Mouse (Mus musculus) kidney, postnatal 25 days (tissue): ENCODE measurements around the gene Gatad1.
"Not testable (repeated sequence)": the region's sequence is repeated elsewhere in the genome, so short reads cannot be mapped to it uniquely, and the experiment has no call there.

Experiments used
- DNase-seq, 2 experiments: peaks; one replicate each; pipeline ENCODE4 v3.0.0; 2021; ENCODE audit warnings: mixed read lengths in 2 of 2

The Gatad1 gene

DNA sequence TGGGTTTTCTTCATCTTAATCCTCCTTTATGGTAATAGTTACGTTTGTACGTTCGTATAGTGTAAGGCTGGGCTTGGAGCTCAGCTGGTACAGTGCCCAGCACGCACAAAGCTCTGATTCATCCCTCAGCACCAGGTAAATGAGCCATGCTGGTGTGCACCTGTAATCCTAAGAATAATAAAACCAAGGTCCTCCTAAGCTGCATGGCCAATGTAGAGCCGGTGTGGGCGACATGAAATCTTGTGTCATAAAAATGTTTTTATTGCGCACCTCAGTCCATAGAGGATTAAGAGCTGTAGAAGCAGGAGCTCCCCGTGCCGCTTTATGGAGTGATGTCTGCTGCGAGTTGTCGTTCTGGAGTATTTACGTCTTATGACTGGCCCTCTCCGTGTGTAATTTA, 23.7 kb downstream of the Gatad1 start:
- DNase-seq: no peak

DNA sequence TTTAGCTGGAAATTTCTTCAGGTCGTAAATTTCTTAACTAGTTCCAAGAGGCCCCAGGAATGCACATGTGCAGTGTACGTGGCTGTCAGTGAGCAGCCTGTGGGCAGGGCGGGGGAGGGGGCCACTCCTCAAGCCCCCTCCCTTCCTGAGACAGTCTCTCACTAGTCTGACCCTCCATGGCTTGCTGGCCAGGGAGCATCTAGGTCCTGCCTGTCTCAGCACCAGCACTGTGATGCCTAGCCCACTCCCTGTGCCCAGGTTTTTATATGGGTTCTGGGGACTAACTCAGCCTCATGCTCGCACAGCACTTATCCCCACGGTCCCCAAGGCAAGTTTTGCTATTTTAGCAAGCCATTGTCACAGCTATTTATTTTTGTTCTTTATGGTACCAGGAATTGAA, 24.7 kb downstream of the Gatad1 start:
- no peak for DNase-seq

DNA sequence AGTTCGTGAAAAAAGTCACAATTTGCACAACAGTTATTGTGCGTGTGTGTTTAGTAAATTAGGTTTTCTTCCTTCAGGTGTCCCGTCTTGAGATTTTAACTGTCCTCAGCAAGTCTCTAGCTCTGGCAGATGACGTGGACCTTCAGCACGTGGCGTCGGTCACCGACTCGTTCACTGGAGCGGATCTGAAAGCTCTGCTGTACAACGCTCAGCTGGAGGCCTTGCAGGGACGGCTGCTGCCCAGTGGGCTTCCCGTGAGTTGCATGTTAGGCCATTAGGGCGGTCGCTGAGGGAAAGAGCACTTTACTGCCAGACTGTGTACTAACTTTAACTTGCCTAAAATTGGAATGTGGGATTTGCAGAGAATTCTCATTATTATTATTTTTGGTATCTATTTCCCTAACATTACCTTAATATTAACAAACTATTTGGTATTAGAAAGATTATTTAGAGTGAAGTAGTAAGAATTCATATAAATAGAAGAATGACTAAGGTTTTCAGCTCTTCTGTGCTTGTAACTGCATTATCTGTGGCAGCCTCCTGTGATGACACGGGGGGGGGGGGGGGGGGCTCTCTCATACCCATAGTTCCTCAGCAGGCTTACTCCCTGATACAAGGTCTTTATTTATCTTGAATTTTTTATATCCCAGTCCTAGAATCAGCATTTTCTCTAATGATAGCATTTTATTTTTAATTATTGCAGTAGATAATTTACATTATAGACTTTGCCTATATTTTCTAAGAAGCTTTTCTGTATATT, 25.3 kb downstream of the Gatad1 start:
- peak; percentile 9 to 49 for DNase-seq

DNA sequence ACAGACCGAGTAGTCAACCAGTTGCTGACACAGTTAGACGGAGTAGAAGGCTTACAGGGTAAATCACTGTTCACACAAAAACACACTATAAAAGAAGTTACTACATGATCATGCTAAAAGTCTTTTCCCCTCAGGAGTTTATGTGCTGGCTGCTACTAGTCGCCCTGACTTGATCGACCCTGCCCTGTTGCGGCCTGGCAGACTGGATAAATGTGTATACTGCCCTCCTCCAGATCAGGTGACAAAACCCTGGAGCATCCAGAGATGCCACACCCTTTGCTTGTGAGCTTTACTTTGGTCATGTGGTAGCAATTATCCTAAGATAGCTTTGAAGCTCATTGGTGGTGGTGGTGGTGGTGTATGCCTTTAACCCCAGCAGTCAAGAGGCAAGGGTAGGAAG, 26.9 kb downstream of the Gatad1 start:
- DNase-seq: no peak

GRCm38 (mm10) chr5:3620486-3620885, 36.5 kb downstream of the Gatad1 start:
- DNase-seq: no peak

DNA sequence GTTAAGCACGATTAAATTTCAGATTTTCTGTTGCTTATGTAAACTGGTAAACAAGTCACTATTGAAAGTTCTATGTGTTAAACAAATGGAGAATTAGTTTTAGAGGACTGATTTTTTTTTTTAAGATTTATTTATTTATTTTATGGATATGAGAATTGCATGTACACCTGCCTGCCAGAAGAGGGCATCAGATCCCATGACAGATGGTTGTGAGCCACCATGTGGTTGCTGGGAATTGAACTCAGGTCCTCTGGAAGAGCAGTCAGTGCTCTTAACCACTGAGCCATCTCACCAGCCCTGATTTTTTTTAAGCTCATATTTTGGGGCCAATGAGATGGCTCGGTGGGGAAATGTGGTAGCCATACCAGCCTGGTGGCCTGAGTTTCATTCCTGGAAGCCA, 45.1 kb downstream of the Gatad1 start:
- not testable (repeated sequence) for DNase-seq

GRCm38 (mm10) chr5:3609241-3609640, 47.7 kb downstream of the Gatad1 start:
- no peak for DNase-seq

DNA sequence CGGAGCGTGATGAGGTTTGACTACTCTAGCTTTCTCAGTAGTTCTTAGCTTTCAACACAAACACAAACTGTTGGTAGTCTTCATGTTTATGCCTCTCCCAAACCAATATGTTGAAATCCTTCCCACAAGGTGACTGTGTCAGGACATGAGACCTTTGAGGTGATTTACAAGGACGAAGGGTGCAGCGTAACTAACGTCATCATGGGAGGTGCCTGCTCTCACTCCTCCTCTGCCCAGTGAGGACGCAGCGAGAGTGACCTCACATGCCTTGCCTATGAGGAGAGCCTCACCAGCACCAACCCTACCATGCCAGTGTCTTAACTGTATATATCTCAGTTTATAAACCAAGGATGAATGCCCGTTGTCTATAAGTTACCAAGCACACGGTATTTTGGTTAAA, 49.9 kb downstream of the Gatad1 start:
- no peak for DNase-seq

GRCm38 (mm10) chr5:3600790-3601189, 56.2 kb downstream of the Gatad1 start:
- DNase-seq: no peak

DNA sequence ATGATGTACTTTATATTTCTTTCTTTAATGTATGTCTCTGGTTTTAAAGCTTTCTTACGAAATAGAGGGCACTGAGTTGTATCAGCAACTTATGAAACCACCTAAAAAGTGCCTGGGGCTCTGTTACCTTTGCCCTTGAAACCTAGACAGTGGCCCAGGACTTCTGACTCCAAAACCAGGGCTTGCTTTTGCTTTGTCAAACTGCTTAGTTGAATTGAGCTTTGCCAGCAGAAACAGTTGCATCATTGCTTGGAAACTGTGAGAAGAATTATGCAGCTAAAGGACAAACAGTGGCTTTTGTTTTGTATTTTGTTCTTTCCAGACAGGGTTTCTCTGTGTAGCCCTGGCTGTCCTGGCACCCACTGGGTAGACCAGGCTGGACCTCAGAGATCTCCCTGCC, 56.7 kb downstream of the Gatad1 start:
- DNase-seq: peak in 1 of 2 experiments; percentile 38

DNA sequence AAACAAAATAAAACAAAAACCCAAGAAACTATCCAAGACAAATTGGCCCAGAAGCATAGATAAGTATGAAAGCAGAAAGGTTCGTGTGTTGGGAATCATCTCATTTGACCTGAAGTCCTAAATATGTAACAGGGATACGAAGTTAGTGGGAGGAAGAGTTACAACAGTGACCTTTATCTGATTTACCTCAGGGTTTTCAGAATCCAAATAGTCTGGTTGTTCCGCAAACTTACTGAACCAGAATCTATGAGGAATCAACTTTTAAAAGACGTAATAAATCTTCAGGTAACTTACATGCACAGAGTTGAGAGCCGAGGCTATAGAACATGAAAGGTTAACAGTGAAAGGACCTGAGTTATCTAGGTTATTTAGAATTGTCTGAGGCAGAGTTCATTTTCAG, 58.2 kb downstream of the Gatad1 start:
- DNase-seq: no peak

DNA sequence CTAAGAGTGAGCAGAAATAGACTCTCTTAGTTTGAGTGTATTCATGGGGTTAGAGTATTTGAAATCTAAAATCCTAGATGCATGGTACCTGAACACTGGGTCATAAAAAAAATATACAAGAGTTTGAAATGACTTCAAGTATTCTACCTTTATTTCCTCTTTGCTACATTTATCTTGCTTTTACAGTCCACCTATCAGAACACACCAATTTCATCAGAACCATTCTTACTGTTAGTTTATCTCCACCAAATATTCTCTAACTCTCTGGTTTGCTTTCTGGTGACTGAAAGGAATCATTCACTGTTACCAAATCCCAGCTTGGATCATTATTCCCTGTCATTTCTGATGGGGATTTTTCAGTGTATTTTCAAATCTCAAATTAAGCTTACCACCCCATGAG, 59.8 kb downstream of the Gatad1 start:
- DNase-seq: no peak

- peak; percentile 85 to 93 for DNase-seq
Measured at GRCm38 (mm10) chr5:3596399-3596766, 60.6 kb downstream of the Gatad1 start, which contains the start of gene Rbm48. Rbm48 (minus strand) TSS chr5:3596585.

DNA sequence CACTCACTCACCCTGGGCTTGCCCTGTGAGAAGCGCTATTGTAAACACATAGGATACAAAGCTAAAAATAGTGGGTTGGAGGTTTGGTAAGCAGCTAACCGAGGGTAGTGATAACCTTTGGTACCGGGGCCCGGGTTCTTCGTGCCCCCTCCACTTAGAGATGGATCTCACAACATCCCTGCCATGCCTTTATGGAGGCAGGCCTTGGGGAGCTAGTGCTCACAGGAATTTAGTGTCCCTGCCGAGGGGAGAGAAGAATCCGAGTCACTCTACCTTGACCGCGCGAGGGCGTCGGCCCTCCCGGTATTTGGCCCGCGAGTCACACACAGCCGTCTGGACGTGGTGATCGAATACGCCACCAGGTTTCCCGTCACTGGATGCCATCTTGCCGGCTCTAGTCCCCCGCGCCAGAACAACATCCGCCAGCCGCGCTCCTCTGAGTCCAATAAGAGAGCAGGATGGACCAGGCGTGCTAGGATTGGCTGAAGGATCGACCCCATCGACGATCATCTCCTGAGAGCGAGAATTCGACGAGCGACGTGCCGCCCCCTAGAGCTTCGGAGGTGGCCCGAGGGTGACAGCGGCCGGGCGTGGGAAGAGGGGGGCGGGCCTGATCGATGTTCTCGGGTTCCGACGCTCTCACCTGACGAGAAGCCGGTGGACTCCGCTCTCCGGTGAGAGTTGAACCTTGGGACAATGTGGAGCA, 61.1 kb downstream of the Gatad1 start, which contains the start of gene Pex1:
TSS of gene Pex1 (plus strand) at position 374 of the 706 bp plus-strand sequence.
- DNase-seq: peak; percentile 95 to 98
